Mouse (Mus musculus) heart, embryonic 11.5 days (tissue): Measurements from ENCODE around the gene Clpx. TPM values are rescaled to one million over a fixed set of nuclear protein-coding genes. Genes with fewer than 3 reads are reported as not detected.

Experiments
- ATAC-seq: fragments of 200-750 bp; cut with Nextera tagmentation; replicated peaks from 2 replicates; pipeline ENCODE4 v1.8.0; 2017; ENCODE audit warnings: moderate library complexity; ENCODE audit not compliant: insufficient number of reproducible peaks, low FRiP score, low TSS enrichment
- H3K27ac ChIP-seq: fragments of 300-500 bp; sonication (generic); 2 replicates; pipeline ENCODE4 v1.5.1; 2014; ENCODE audit warnings: mild to moderate bottlenecking, low read depth, low read length
- H3K27me3 ChIP-seq: fragments of 300-500 bp; sonication (generic); 2 replicates; pipeline ENCODE4 v1.6.1; 2014; ENCODE audit warnings: mild to moderate bottlenecking, low read length, mixed read lengths; ENCODE audit not compliant: control insufficient read depth, insufficient read depth
- H3K36me3 ChIP-seq: fragments of 300-500 bp; sonication (generic); 2 replicates; pipeline ENCODE4 v1.6.1; 2014; ENCODE audit warnings: mild to moderate bottlenecking, low read length, moderate library complexity, mixed read lengths; ENCODE audit not compliant: control insufficient read depth, insufficient read depth
- H3K4me1 ChIP-seq: fragments of 300-500 bp; sonication (generic); 2 replicates; pipeline ENCODE4 v1.6.1; 2014; ENCODE audit warnings: low read length; ENCODE audit not compliant: control insufficient read depth, insufficient read depth
- H3K4me2 ChIP-seq: fragments of 300-500 bp; sonication (generic); 2 replicates; pipeline ENCODE4 v1.6.1; 2014; ENCODE audit warnings: mild to moderate bottlenecking, moderate library complexity
- H3K4me3 ChIP-seq: fragments of 300-500 bp; sonication (generic); 2 replicates; pipeline ENCODE4 v1.5.1; 2014; ENCODE audit warnings: low read depth, low read length
- H3K9ac ChIP-seq: fragments of 300-500 bp; sonication (generic); 2 replicates; pipeline ENCODE4 v1.6.1; 2014; ENCODE audit warnings: mild to moderate bottlenecking, low read depth, low read length, moderate library complexity
- H3K9me3 ChIP-seq: fragments of 300-500 bp; sonication (generic); replicated peaks from 2 replicates; pipeline ENCODE4 v1.6.1; 2016; ENCODE audit warnings: low read length; ENCODE audit not compliant: control insufficient read depth
- WGBS: fragments of 180-500 bp; shearing (Covaris S2); extraction: QIAGEN DNeasy Blood & Tissue Kit; methylation state at CpG from one replicate; pipeline ENCODE4 v1.1.7; 2014; ENCODE audit not compliant: insufficient replicate concordance; 5-methylcytosine and 5-hydroxymethylcytosine counted together
- polyA plus RNA-seq: library from polyadenylated mRNA; unstranded; fragments of >200 nt; fragmentation: Nextera tagmentation; extraction: Ambion mirVana; gene quantifications from 2 replicates; pipeline ENCODE4 v1.2.1, GENCODE M21; 2014

Clpx gene
- polyA plus RNA-seq, 1 experiment from 2014 or later: 42.9 TPM

GRCm38 (mm10) chr9:65297056-65297455 lies 3.0 kb downstream of the Clpx start:
- WGBS: 97% methylated on average over 2 of the region's 2 CpGs
- Histone ChIP-seq H3K4me3 (no peak overlapping the region), H3K27me3 (no peaks in the 10 kb centered on the region), H3K4me1 (peaks cover 15% of the 10 kb centered on the region), H3K9ac (no peak overlapping the region), H3K9me3 (no peaks in the 10 kb centered on the region), H3K36me3 (0 out of 2 replicates have a peak, but pooled peaks cover 8% of the 10 kb centered on the region), H3K4me2 (no peak overlapping the region), H3K27ac (no peak overlapping the region)
- no peak for ATAC-seq

- Histone ChIP-seq H3K4me3 (no peak overlapping the region), H3K4me2 (no peak overlapping the region), H3K36me3 (peaks cover 12% of the 10 kb centered on the region; the same call in 1 of the 2 replicates), H3K9ac (no peak overlapping the region), H3K4me1 (peaks cover 11% of the 10 kb centered on the region), H3K9me3 (no peaks in the 10 kb centered on the region), H3K27ac (no peak overlapping the region), H3K27me3 (no peaks in the 10 kb centered on the region)
- ATAC-seq: no peak
- 78% methylated on average over 3 of the region's 3 CpGs for WGBS
Observed at GRCm38 (mm10) chr9:65298761-65299160, 4.7 kb downstream of the Clpx start.

GRCm38 (mm10) chr9:65299650-65300049 lies 5.6 kb downstream of the Clpx start:
- peaks cover 12% of the 10 kb centered on the region; the same call in 1 of the 2 replicates for H3K36me3 ChIP-seq
- no peak overlapping the region for H3K4me2 ChIP-seq
- no peak overlapping the region for H3K4me3 ChIP-seq
- H3K27ac ChIP-seq: no peak overlapping the region
- no peaks in the 10 kb centered on the region for H3K27me3 ChIP-seq
- H3K9ac ChIP-seq: no peak overlapping the region
- ATAC-seq: no peak
- WGBS: 93% methylated on average over 7 of the region's 7 CpGs
- H3K4me1 ChIP-seq: peaks cover 11% of the 10 kb centered on the region
- no peaks in the 10 kb centered on the region for H3K9me3 ChIP-seq

DNA sequence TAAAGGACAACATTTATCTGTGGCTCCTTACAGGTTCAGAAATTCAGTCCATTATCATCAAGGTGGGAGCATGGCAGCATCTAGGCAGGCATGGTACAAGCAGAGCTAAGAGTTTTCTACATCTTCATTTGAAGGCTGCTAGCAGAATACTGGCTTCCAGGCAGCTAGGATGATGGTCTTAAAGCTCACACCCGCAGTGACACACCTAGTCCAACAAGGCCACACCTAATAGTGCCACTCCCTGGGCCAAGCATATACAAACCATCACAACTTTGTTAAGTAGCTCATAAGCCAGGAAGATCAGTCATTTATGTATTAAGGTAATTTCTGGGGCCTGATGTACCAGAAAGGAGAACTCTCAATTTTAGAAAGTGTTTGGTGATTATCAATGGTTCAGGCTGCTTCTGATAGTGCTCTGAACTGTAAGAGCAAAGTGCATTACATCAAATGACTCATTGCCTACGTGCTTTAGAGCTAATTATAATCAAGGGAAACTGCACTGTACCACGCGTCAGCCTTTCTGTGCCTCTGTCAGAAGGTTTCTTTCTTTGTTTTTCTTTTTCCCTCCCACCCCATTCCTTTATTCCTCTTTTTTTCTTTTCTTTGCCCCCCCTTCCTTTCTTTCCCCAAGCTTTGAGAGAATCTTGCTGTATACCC lies 8.4 kb downstream of the Clpx start:
- ATAC-seq: no peak
- H3K27ac ChIP-seq: no peak overlapping the region
- H3K4me3 ChIP-seq: no peak overlapping the region
- peaks cover 2% of the 10 kb centered on the region; the same call in 1 of the 2 replicates for H3K4me1 ChIP-seq
- no peaks in the 10 kb centered on the region for H3K9me3 ChIP-seq
- no peaks in the 10 kb centered on the region for H3K27me3 ChIP-seq
- no peak overlapping the region for H3K4me2 ChIP-seq
- 86% methylated on average over 4 of the region's 4 CpGs for WGBS
- H3K9ac ChIP-seq: no peak overlapping the region
- peaks cover 12% of the 10 kb centered on the region; the same call in 1 of the 2 replicates for H3K36me3 ChIP-seq

DNA sequence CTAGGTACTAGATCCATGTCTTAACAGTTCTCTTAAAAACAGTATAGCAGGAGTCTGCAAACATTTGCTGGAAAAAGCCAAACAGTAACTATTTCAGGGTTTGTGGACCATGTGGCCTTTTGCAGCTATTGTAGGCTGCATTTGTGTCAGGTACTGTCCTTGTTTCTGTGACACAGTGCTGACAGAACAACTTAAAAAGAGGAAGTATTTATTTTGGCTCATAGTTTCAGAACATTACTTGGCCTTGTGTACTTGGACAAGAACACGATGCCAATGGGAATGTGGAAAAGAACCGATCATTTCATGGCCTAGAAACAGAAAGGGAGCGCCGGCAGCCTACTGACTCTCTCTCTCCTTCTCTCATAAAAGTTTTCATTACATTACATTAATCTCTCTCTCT lies 9.5 kb downstream of the Clpx start:
- peaks cover 2% of the 10 kb centered on the region; the same call in 1 of the 2 replicates for H3K4me1 ChIP-seq
- no peak overlapping the region for H3K27ac ChIP-seq
- no peaks in the 10 kb centered on the region for H3K27me3 ChIP-seq
- H3K4me2 ChIP-seq: no peak overlapping the region
- H3K9me3 ChIP-seq: no peaks in the 10 kb centered on the region
- ATAC-seq: no peak
- 93% methylated on average over 4 of the region's 4 CpGs for WGBS
- no peak overlapping the region for H3K9ac ChIP-seq
- H3K4me3 ChIP-seq: no peak overlapping the region
- H3K36me3 ChIP-seq: peaks cover 12% of the 10 kb centered on the region

DNA sequence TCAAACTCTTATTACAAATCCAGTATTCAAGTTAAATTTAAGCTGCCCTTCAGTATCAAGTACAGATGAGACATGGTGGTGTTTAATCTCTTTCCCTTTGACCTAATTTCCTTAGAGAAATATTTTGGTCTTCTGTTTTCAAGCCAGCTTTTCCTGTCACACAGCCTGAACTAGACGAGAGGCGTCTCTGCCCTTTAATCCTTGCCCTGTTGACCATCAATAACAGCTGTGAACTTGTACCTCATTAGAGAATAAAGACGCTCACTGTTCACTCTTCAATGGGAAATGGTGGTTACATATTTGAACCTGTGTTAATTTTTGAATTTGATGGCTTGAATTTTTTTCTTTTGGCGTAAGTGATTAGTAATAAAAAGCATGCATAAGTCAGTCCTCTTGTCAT lies 10.2 kb downstream of the Clpx start:
- no peaks in the 10 kb centered on the region for H3K27me3 ChIP-seq
- no peak for ATAC-seq
- H3K4me1 ChIP-seq: no peaks in the 10 kb centered on the region
- WGBS: 76% methylated on average over 4 of the region's 4 CpGs
- no peak overlapping the region for H3K9ac ChIP-seq
- H3K9me3 ChIP-seq: no peaks in the 10 kb centered on the region
- H3K36me3 ChIP-seq: peaks cover 12% of the 10 kb centered on the region
- no peak overlapping the region for H3K4me3 ChIP-seq
- no peak overlapping the region for H3K27ac ChIP-seq
- no peak overlapping the region for H3K4me2 ChIP-seq

DNA sequence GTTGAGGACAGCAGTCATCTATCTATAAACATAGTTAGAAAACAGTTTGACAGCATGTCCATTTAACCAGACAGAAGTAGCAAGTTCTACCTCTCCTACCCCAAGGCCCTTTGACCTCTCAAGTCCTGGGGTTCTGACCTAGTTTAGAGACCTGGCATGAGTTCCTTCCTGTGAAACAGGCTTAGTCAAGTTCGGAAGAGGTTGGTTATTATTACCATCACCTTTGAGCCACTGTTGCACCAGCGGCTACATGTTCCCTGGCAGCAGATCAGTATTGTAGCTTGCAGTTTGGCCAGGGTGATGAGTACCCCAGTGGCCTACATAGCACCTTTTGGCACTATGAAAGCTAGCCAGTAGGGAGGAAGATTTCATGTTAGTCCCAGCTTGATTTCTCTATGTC lies 12.6 kb downstream of the Clpx start:
- no peak overlapping the region for H3K27ac ChIP-seq
- no peak overlapping the region for H3K4me3 ChIP-seq
- H3K27me3 ChIP-seq: no peaks in the 10 kb centered on the region
- no peaks in the 10 kb centered on the region for H3K9me3 ChIP-seq
- H3K4me2 ChIP-seq: no peak overlapping the region
- peaks cover 10% of the 10 kb centered on the region for H3K36me3 ChIP-seq
- no peak overlapping the region for H3K9ac ChIP-seq
- ATAC-seq: no peak
- H3K4me1 ChIP-seq: no peaks in the 10 kb centered on the region
- WGBS: 91% methylated on average over 2 of the region's 2 CpGs

DNA sequence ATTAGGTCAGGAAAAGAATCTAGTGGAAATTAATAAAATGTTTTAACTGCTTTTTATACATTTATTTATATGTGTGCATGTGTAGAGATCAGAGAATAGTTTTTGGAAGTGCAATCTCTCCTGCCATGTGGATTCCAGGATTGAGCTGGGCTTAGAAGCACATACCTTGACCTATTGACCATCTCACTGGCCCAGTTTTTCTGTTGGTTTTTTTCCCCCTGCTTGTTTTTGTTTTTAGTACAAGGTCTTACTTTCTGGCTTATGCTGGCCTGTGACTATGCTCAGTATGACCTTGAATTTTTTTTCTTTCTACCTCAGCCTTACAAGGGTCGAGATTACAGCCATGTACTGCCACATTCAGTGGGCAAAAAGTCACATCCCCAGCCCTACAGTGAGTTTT lies 14.0 kb downstream of the Clpx start:
- no peaks in the 10 kb centered on the region for H3K27me3 ChIP-seq
- no peak overlapping the region for H3K4me3 ChIP-seq
- WGBS: 94% methylated on average over 1 of the region's 1 CpGs
- ATAC-seq: no peak
- peaks cover 17% of the 10 kb centered on the region for H3K36me3 ChIP-seq
- H3K9ac ChIP-seq: no peak overlapping the region
- no peak overlapping the region for H3K4me2 ChIP-seq
- no peak overlapping the region for H3K27ac ChIP-seq
- H3K4me1 ChIP-seq: no peaks in the 10 kb centered on the region
- no peaks in the 10 kb centered on the region for H3K9me3 ChIP-seq
